Mouse (Mus musculus) embryonic fibroblast, embryonic 13.5 days (primary cell): ENCODE measurements at regions not wholly inside any gene's neighbourhood (a gene's known extent, or its start where the extent isn't known, plus 50 kb on each side); places are given as distances from the start of the nearest gene placed in this dataset.

Experiments used
- CTCF ChIP-seq: IDR thresholded peaks from 2 replicates; pipeline ENCODE4 v1.5.1; 2011; ENCODE audit warnings: mild to moderate bottlenecking, control low read depth, low read length, moderate library complexity, borderline replicate concordance; ENCODE audit not compliant: insufficient read depth
- POLR2A ChIP-seq: IDR thresholded peaks from 2 replicates; pipeline ENCODE4 v1.6.1; 2011; ENCODE audit warnings: low read depth, mild to moderate bottlenecking, control low read depth, low read length, moderate library complexity

GRCm38 (mm10) chr1:91691601-91692000, 109.7 kb upstream of the Twist2 start:
- TF ChIP-seq POLR2A (no peak), CTCF (no peak)
